Mouse (Mus musculus) lung, embryonic 14.5 days (tissue): ENCODE data around the gene Mvp. TPM values are rescaled to one million over a fixed set of nuclear protein-coding genes. Genes with fewer than 3 reads are reported as not detected.
A peak's percentile ranks its signal among the peaks of the same experiment; 100 is the strongest.

Experiments used
- ATAC-seq: fragments of 200-750 bp; cut with Nextera tagmentation; 2 replicates; pipeline ENCODE4 v1.8.0; 2017; ENCODE audit warnings: mild to moderate bottlenecking, moderate TSS enrichment, moderate library complexity; ENCODE audit not compliant: insufficient read depth
- DNase-seq: peaks from one replicate; pipeline ENCODE4 v3.0.0-alpha.2; 2015
- H3K27ac ChIP-seq: fragments of 300-500 bp; sonication (generic); 2 replicates; pipeline ENCODE4 v1.5.1; 2014; ENCODE audit warnings: low read depth, mild to moderate bottlenecking, moderate library complexity
- H3K27me3 ChIP-seq: fragments of 300-500 bp; sonication (generic); 2 replicates; pipeline ENCODE4 v1.6.1; 2014; ENCODE audit warnings: low read length, control low read depth; ENCODE audit not compliant: insufficient read depth
- H3K36me3 ChIP-seq: fragments of 300-500 bp; sonication (generic); 2 replicates; pipeline ENCODE4 v1.6.1; 2014; ENCODE audit warnings: control low read depth; ENCODE audit not compliant: insufficient read depth
- H3K4me1 ChIP-seq: fragments of 300-500 bp; sonication (generic); 2 replicates; pipeline ENCODE4 v1.6.1; 2014; ENCODE audit warnings: antibody characterized with exemption, control low read depth; ENCODE audit not compliant: insufficient read depth
- H3K4me2 ChIP-seq: fragments of 300-500 bp; sonication (generic); 2 replicates; pipeline ENCODE4 v1.6.1; 2014; ENCODE audit warnings: mild to moderate bottlenecking
- H3K4me3 ChIP-seq: fragments of 300-500 bp; sonication (generic); 2 replicates; pipeline ENCODE4 v1.5.1; 2014; ENCODE audit warnings: low read depth, low read length
- H3K9ac ChIP-seq: fragments of 300-500 bp; sonication (generic); 2 replicates; pipeline ENCODE4 v1.6.1; 2014
- H3K9me3 ChIP-seq: fragments of 300-500 bp; sonication (generic); 2 replicates; pipeline ENCODE4 v1.6.1; 2016; ENCODE audit warnings: low read depth, low read length, control low read depth
- CTCF ChIP-seq: IDR thresholded peaks from 2 replicates; pipeline ENCODE4 v1.5.1; 2016; ENCODE audit warnings: antibody characterized with exemption, low read depth
- whole genome bisulfite sequencing: fragments of 180-500 bp; shearing (Covaris S2); extraction: QIAGEN DNeasy Blood & Tissue Kit; methylation state at CpG from one replicate; pipeline ENCODE4 v1.1.7; 2014; 5-methylcytosine and 5-hydroxymethylcytosine counted together
- polyA plus RNA-seq: library from polyadenylated mRNA; unstranded; fragments of >200 nt; fragmentation: Nextera tagmentation; extraction: Ambion mirVana; gene quantifications from 2 replicates; pipeline ENCODE4 v1.2.1, GENCODE M21; 2014

Mvp gene
- polyA plus RNA-seq, 1 experiment from 2014 or later, result 8.0 TPM

GRCm38 (mm10) chr7:127016081-127016480 lies 1.7 kb upstream of the Mvp start:
- Histone ChIP-seq H3K27ac (peak overlapping the region; percentile 97), H3K4me2 (peak overlapping the region; percentile 87), H3K4me3 (peak overlapping the region; percentile 73), H3K27me3 (no peaks in the 10 kb centered on the region), H3K36me3 (peaks cover 47% of the 10 kb centered on the region), H3K9ac (peak overlapping the region; percentile 88), H3K4me1 (peaks cover 5% of the 10 kb centered on the region), H3K9me3 (no peaks in the 10 kb centered on the region)
- no peak for TF ChIP-seq CTCF
- ATAC-seq (peak; percentile 14; the same call in 1 of the 2 replicates), DNase-seq (peak; percentile 72)
- 0% methylated on average over 10 of the region's 10 CpGs for WGBS

GRCm38 (mm10) chr7:127014993-127015392 lies 572 bp upstream of the Mvp start:
- Histone ChIP-seq H3K4me1 (peaks cover 5% of the 10 kb centered on the region), H3K9me3 (no peaks in the 10 kb centered on the region), H3K4me3 (peak overlapping the region; percentile 73; the same call in 1 of the 2 replicates), H3K27me3 (no peaks in the 10 kb centered on the region), H3K9ac (no peak overlapping the region), H3K4me2 (peak overlapping the region; percentile 87), H3K27ac (no peak overlapping the region), H3K36me3 (peaks cover 47% of the 10 kb centered on the region)
- TF ChIP-seq CTCF, result no peak
- WGBS, result 92% methylated on average over 12 of the region's 12 CpGs
- ATAC-seq (no peak), DNase-seq (no peak)

DNA sequence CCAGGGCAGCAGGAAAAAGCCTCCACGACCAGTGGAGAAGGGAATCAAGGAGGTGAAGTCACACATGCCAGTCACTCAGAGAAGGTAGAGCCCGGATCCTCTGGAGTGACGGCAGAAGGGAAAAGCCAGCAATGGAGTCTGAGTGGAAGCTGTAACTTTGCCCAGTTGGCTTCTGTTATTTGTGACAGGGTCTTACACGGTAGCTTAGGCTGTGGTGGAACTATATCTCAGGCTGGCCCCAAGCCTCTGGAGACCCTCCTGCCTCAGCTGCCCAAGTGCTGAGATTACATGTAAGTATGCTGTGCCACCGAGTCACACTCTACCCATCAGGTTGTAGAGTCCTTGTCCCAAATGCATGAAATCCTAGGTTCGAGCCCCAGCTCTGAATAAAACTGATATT lies 1.0 kb downstream of the Mvp start:
- H3K4me3 ChIP-seq, result peak overlapping the region; percentile 45; the same call in 1 of the 2 replicates
- H3K36me3 ChIP-seq, result peaks cover 38% of the 10 kb centered on the region
- H3K9me3 ChIP-seq, result no peaks in the 10 kb centered on the region
- peaks cover 5% of the 10 kb centered on the region; the same call in 1 of the 2 replicates for H3K4me1 ChIP-seq
- no peaks in the 10 kb centered on the region for H3K27me3 ChIP-seq
- peak overlapping the region; percentile 87; the same call in 1 of the 2 replicates for H3K4me2 ChIP-seq
- no peak overlapping the region for H3K27ac ChIP-seq
- no peak for TF ChIP-seq CTCF
- H3K9ac ChIP-seq, result no peak overlapping the region
- DNase-seq (no peak), ATAC-seq (no peak)
- WGBS, result 93% methylated on average over 6 of the region's 6 CpGs

- Histone ChIP-seq H3K36me3 (peaks cover 38% of the 10 kb centered on the region), H3K9me3 (no peaks in the 10 kb centered on the region), H3K4me1 (peaks cover 5% of the 10 kb centered on the region; the same call in 1 of the 2 replicates), H3K9ac (no peak overlapping the region), H3K4me3 (no peak overlapping the region), H3K27me3 (no peaks in the 10 kb centered on the region), H3K27ac (no peak overlapping the region), H3K4me2 (no peak overlapping the region)
- no peak for ATAC-seq
- TF ChIP-seq CTCF, result no peak
- 93% methylated on average over 10 of the region's 10 CpGs for WGBS
- DNase-seq, result no peak
Measured at GRCm38 (mm10) chr7:127012845-127013244, 1.6 kb downstream of the Mvp start.

DNA sequence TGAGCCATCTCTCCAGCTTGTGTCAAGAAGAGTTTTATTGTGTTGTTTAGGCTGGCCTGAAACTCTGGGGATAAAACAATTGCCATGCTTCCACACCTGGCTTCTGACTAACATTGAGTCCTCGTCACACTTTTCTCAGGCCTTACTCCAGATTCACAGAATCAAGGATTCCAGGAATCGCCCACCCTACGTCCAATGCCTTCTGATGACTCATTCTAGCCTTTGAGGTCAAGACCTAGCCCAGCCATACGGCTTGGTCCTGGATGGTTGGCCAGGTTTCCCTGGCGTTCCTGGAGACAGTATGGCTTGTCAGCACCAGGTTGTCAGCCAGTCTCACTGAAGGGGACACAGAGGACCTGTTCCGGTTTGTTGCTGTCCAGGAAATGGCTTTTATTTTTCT lies 2.0 kb downstream of the Mvp start:
- no peak overlapping the region for H3K4me3 ChIP-seq
- no peak for ATAC-seq
- H3K27me3 ChIP-seq, result no peaks in the 10 kb centered on the region
- H3K4me1 ChIP-seq, result peaks cover 5% of the 10 kb centered on the region; the same call in 1 of the 2 replicates
- no peak overlapping the region for H3K27ac ChIP-seq
- H3K9me3 ChIP-seq, result no peaks in the 10 kb centered on the region
- peaks cover 38% of the 10 kb centered on the region for H3K36me3 ChIP-seq
- no peak overlapping the region for H3K4me2 ChIP-seq
- no peak overlapping the region for H3K9ac ChIP-seq
- 76% methylated on average over 6 of the region's 6 CpGs for WGBS
- no peak for TF ChIP-seq CTCF
- DNase-seq, result no peak

- Histone ChIP-seq H3K27ac (no peak overlapping the region), H3K36me3 (peaks cover 38% of the 10 kb centered on the region), H3K9ac (no peak overlapping the region), H3K4me2 (no peak overlapping the region), H3K4me1 (peaks cover 5% of the 10 kb centered on the region; the same call in 1 of the 2 replicates), H3K4me3 (no peak overlapping the region), H3K9me3 (no peaks in the 10 kb centered on the region), H3K27me3 (no peaks in the 10 kb centered on the region)
- DNase-seq (no peak), ATAC-seq (no peak)
- WGBS, result 79% methylated on average over 2 of the region's 2 CpGs
- 0 out of 2 replicates have a peak, but pooled peaks have one; percentile 7 for TF ChIP-seq CTCF
Measured at GRCm38 (mm10) chr7:127011717-127012116, 2.7 kb downstream of the Mvp start.

- no peak overlapping the region for H3K4me3 ChIP-seq
- H3K36me3 ChIP-seq, result peaks cover 38% of the 10 kb centered on the region
- peaks cover 5% of the 10 kb centered on the region; the same call in 1 of the 2 replicates for H3K4me1 ChIP-seq
Measured at GRCm38 (mm10) chr7:127011051-127011450, 3.4 kb downstream of the Mvp start.

More at GRCm38 (mm10) chr7:127011051-127011450, 3.4 kb downstream of the Mvp start:
- DNase-seq (no peak), ATAC-seq (no peak)
- Histone ChIP-seq H3K9ac (no peak overlapping the region), H3K9me3 (no peaks in the 10 kb centered on the region), H3K4me2 (no peak overlapping the region), H3K27me3 (no peaks in the 10 kb centered on the region), H3K27ac (no peak overlapping the region)
- WGBS, result 86% methylated on average over 2 of the region's 2 CpGs
- TF ChIP-seq CTCF, result no peak
